Mouse (Mus musculus) limb, embryonic 12.5 days (tissue): ENCODE results near the gene 4930512M02Rik. TPM values are rescaled to one million over a fixed set of nuclear protein-coding genes. Genes with fewer than 3 reads are reported as not detected.

Experiments
- ATAC-seq: fragments of 200-750 bp; cut with Nextera tagmentation; 2 replicates; pipeline ENCODE4 v1.8.0; 2017; ENCODE audit warnings: low read depth, moderate TSS enrichment; ENCODE audit not compliant: insufficient number of reproducible peaks, insufficient read depth, low FRiP score, low TSS enrichment
- H3K27ac ChIP-seq: fragments of 300-500 bp; sonication (generic); 2 replicates; pipeline ENCODE4 v1.5.1; 2016; ENCODE audit warnings: mild to moderate bottlenecking, moderate library complexity
- H3K27me3 ChIP-seq: fragments of 300-500 bp; sonication (generic); 2 replicates; pipeline ENCODE4 v1.6.1; 2016; ENCODE audit warnings: mild to moderate bottlenecking, moderate library complexity
- H3K36me3 ChIP-seq: fragments of 300-500 bp; sonication (generic); 2 replicates; pipeline ENCODE4 v1.6.1; 2016; ENCODE audit warnings: mild to moderate bottlenecking, moderate library complexity
- H3K4me1 ChIP-seq: fragments of 300-500 bp; sonication (generic); replicated peaks from 2 replicates; pipeline ENCODE4 v1.6.1; 2016
- H3K4me2 ChIP-seq: fragments of 300-500 bp; sonication (generic); 2 replicates; pipeline ENCODE4 v1.6.1; 2016; ENCODE audit warnings: mild to moderate bottlenecking, moderate library complexity
- H3K4me3 ChIP-seq: fragments of 300-500 bp; sonication (generic); replicated peaks from 2 replicates; pipeline ENCODE4 v1.5.1; 2016; ENCODE audit warnings: mild to moderate bottlenecking
- H3K9ac ChIP-seq: fragments of 300-500 bp; sonication (generic); replicated peaks from 2 replicates; pipeline ENCODE4 v1.6.1; 2016; ENCODE audit warnings: mild to moderate bottlenecking, moderate library complexity
- H3K9me3 ChIP-seq: fragments of 300-500 bp; sonication (generic); 2 replicates; pipeline ENCODE4 v1.6.1; 2016; ENCODE audit warnings: mild to moderate bottlenecking, moderate library complexity
- WGBS: fragments of 180-500 bp; shearing (Covaris S2); methylation state at CpG from one replicate; pipeline ENCODE4 v1.1.7; 2016; 5-methylcytosine and 5-hydroxymethylcytosine counted together
- polyA plus RNA-seq: library from polyadenylated mRNA; unstranded; fragments of >200 nt; fragmentation: Nextera tagmentation; extraction: Ambion mirVana; gene quantifications from 2 replicates; pipeline ENCODE4 v1.2.1, GENCODE M21; 2016

The 4930512M02Rik gene
- polyA plus RNA-seq, 1 experiment from 2014 or later: not detected

DNA sequence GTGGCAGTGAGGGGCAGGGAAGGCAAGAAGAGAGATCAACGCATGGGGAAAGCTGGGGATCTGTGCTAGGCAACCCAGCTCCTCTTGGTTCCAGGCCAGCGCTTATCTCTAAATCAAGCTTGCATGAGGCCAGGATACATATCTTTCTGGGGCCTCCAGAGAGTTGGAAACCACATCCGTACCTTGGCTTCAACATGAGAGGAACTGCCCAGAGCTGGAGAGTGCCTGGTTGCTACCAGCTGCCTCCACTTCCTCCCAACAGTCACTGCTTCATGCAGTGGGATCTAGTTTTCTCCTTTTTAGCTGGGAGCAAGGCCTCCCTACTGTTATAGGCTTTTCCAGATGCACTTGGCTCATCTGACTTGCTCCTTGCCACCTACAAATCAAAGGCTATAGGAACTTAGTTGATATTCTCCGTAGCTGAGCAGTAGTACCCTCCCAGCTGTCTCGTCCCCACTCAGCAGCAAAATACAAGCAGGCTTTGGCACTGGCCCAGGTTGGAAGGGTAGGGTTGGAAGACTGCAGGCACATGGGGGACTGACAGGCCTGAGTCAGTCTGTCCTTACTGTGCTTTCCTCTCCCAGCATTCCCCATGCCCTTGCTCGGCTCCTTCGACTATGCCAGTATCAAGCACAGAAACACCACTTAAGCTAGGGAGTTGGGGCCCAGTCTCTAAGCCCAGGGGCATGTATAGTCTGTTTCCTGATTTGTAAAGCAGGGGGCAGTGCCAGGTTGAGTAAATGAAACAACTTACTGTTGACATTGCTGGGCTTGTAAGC lies 63.2 kb downstream of the 4930512M02Rik start:
- no peak for ATAC-seq
- H3K4me1 ChIP-seq: no peaks in the 10 kb centered on the region
- H3K9ac ChIP-seq: no peak overlapping the region
- no peaks in the 10 kb centered on the region for H3K9me3 ChIP-seq
- H3K27me3 ChIP-seq: no peaks in the 10 kb centered on the region
- no peak overlapping the region for H3K4me3 ChIP-seq
- H3K27ac ChIP-seq: no peak overlapping the region
- H3K4me2 ChIP-seq: no peak overlapping the region
- 83% methylated on average over 7 of the region's 7 CpGs for WGBS
- H3K36me3 ChIP-seq: no peaks in the 10 kb centered on the region

DNA sequence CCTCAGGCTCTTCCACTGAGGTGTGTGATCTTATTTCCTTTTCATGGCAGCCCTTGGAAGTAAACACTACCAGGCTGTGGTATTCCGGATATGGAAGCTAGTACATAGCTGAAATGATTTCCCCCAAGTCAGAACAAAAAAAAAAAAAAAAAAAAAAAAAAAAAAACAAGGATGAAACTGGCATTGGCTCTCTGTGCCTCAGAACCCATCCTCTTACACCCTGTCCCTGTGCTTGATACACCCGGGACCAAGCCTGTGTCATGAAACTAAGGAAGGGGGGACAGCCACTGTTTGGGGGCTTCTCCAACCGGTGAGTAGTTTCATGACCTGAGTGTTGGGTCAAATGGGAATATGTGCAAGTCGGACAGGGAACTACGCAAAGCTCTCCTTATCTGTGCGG lies 66.5 kb downstream of the 4930512M02Rik start:
- Histone ChIP-seq H3K4me3 (no peak overlapping the region), H3K4me1 (no peaks in the 10 kb centered on the region), H3K36me3 (no peaks in the 10 kb centered on the region), H3K9me3 (no peaks in the 10 kb centered on the region), H3K27ac (no peak overlapping the region), H3K9ac (no peak overlapping the region), H3K4me2 (no peak overlapping the region), H3K27me3 (peaks cover 4% of the 10 kb centered on the region; the same call in 1 of the 2 replicates)
- ATAC-seq: no peak
- 90% methylated on average over 6 of the region's 6 CpGs for whole genome bisulfite sequencing

DNA sequence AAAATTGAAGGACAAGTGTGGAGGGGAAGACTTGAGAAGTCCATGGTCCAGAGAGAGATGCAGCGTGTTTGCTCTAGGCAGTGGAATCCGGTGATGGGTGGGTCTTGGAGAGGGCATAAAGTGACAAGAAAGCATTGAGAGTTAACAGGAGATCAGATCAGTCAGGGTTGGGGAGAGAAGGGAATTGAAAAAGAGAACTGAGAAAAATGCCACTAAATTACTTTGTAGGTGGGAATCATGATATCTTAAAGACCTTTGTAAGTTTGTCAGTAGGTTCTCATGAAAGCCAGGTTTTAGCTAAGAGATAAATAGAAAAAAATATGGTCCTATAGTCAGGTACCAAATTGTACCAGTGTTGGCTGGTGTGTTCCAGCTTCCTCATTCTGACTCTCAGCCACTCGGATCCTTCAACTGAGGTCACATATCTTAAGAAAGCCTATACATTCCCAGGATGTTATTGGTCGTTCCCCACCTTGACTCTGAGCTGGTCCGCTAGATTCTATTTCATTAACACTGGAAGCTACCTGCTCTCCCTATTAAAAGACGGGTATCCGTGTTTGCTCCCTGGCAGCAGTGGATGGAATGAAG lies 68.4 kb downstream of the 4930512M02Rik start:
- no peak overlapping the region for H3K4me2 ChIP-seq
- no peak for ATAC-seq
- H3K4me1 ChIP-seq: no peaks in the 10 kb centered on the region
- no peak overlapping the region for H3K9ac ChIP-seq
- H3K27me3 ChIP-seq: peaks cover 4% of the 10 kb centered on the region; the same call in 1 of the 2 replicates
- H3K36me3 ChIP-seq: no peaks in the 10 kb centered on the region
- 88% methylated on average over 7 of the region's 7 CpGs for WGBS
- H3K27ac ChIP-seq: no peak overlapping the region
- no peaks in the 10 kb centered on the region for H3K9me3 ChIP-seq
- H3K4me3 ChIP-seq: no peak overlapping the region

DNA sequence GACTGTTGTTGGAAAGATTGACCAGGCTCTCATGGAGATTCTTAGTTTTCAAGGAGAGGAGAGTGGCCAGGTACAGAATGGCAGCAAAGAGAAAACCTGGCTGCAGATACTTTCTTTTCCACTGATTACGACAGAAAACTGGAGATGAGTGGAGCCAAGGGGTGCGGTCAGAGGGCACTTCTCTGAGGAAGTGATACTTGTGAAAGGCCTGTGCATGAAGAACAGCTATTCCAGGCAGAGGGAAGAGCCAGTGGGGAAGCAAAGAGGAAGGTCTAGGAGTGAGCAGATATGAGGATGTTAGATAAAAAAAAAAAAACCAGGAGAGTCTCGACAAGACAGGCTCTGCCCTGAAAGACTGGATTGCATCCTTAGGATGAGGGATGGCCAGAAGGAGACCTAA lies 69.0 kb downstream of the 4930512M02Rik start:
- Histone ChIP-seq H3K9ac (no peak overlapping the region), H3K36me3 (no peaks in the 10 kb centered on the region), H3K4me1 (no peaks in the 10 kb centered on the region), H3K27me3 (peaks cover 4% of the 10 kb centered on the region; the same call in 1 of the 2 replicates), H3K4me3 (no peak overlapping the region), H3K27ac (no peak overlapping the region), H3K9me3 (no peaks in the 10 kb centered on the region), H3K4me2 (no peak overlapping the region)
- no peak for ATAC-seq
- 80% methylated on average over 3 of the region's 3 CpGs for WGBS

DNA sequence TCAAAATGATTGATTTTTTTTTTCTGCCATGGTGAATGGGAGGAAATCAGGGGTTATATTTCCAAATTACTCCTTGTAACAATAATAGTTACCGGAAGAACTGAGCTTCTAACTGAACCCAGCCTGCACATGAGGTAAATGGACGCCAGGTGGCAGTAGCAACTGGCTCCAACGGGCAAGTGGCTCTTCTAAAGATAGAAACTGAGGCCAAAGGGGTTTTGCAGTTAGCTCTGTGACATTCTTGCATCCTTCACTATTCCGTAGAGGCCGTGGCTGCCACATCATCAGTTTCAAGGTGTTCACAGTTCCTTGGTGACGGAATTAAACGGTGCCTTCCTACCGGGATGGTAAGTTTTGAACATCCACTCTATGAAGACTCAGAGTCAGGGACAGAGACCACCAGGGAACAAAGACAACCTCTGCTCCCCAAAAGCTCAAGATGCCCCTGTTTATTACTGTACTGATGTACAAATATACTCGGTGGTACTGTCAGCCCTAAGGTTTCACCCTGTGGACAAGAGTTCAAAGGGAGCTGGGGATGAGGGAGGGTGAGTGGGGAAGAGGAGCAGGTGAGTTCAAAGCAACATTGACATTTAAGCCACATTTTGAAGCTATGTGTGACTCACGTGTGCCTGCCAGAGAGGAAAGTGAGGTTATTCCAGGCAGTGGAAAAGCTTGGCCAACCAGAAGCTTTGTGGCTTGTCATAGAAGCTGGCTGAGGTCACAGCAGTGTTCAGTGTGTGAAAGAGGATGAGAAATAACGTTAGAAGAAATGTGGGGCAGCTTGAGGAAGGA lies 70.3 kb downstream of the 4930512M02Rik start:
- Histone ChIP-seq H3K27me3 (peaks cover 4% of the 10 kb centered on the region; the same call in 1 of the 2 replicates), H3K4me2 (no peak overlapping the region), H3K36me3 (no peaks in the 10 kb centered on the region), H3K4me3 (no peak overlapping the region), H3K27ac (no peak overlapping the region), H3K4me1 (no peaks in the 10 kb centered on the region), H3K9ac (no peak overlapping the region), H3K9me3 (no peaks in the 10 kb centered on the region)
- ATAC-seq: no peak
- 47% methylated on average over 11 of the region's 11 CpGs for WGBS

DNA sequence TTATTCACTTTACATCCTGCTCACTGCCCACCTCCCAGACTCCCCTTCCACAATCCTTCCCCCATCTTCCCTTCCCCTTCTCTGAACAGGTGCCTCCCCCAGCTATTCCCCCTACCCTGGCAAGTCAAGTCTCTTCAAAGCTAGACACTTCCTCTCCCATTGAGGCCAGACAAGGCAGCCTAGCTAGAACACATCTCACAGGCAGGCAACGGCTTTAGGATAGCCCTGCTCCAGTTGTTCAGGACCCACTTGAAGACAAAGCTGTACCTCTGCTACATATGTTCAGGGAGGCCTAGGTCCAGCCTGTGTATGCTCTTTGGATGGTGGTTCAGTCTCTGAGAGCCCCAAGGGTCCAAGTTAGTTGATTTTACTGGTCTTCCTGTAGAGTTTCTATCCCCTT lies 71.4 kb downstream of the 4930512M02Rik start:
- Histone ChIP-seq H3K4me2 (no peak overlapping the region), H3K9ac (no peak overlapping the region), H3K36me3 (no peaks in the 10 kb centered on the region), H3K27ac (no peak overlapping the region), H3K4me3 (no peak overlapping the region), H3K27me3 (peaks cover 4% of the 10 kb centered on the region; the same call in 1 of the 2 replicates), H3K9me3 (no peaks in the 10 kb centered on the region), H3K4me1 (no peaks in the 10 kb centered on the region)
- 75% methylated on average over 1 of the region's 1 CpGs for WGBS
- no peak for ATAC-seq

DNA sequence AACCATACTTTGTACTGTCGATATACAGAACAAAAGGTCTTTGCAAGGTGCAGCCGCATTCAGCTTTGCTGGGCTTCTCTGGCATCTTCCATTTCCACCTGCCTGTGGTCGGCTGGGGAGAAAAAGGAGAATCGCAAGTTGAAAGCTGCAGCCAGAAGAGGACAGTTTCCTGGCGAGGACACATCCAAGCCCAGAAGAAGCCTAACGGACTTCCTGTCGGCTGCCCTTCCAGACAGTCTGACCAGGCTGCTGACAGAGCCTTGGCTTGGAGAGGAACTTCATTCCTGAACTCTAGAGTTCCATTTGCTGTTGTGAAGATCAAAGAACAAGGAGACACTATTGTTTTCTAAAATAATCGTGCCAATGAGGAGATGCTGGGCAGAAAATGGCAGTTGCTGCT lies 72.1 kb downstream of the 4930512M02Rik start:
- Histone ChIP-seq H3K9ac (no peak overlapping the region), H3K4me2 (no peak overlapping the region), H3K4me1 (no peaks in the 10 kb centered on the region), H3K27ac (no peak overlapping the region), H3K4me3 (no peak overlapping the region), H3K27me3 (peaks cover 4% of the 10 kb centered on the region; the same call in 1 of the 2 replicates), H3K9me3 (no peaks in the 10 kb centered on the region), H3K36me3 (no peaks in the 10 kb centered on the region)
- no peak for ATAC-seq
- WGBS: 74% methylated on average over 8 of the region's 8 CpGs

DNA sequence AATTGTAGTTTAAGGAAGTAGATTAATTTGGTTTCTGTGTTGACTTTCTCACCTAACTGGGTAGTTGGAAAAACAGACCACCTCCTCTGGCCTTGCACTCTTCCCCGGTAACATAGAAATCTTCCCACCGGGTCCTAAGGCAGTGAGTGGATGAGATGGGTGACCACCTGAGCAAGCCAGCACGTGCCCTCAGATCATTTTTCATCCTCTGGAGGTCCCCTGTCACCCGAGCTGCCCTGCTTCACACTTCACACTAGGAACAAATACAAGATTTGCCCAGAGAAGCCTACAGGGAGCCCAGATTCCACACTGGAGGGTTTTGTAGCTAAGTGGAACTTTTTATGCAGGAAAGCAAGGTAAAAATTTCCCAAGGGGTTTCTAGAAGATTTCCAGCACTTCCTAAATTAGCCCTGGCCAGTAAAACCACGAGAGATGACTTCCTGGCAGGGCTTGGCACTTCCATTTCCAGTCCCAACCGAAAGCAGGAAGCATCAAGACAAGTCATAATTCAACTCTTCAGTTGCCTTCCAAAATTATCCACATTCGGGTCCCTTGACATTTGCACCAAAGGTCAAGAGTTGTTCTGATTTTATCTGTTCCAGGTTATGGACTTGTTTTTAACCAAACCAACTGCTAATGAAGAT lies 79.9 kb downstream of the 4930512M02Rik start:
- Histone ChIP-seq H3K27me3 (no peaks in the 10 kb centered on the region), H3K4me1 (no peaks in the 10 kb centered on the region), H3K9me3 (no peaks in the 10 kb centered on the region), H3K4me2 (no peak overlapping the region), H3K4me3 (no peak overlapping the region), H3K36me3 (no peaks in the 10 kb centered on the region), H3K9ac (no peak overlapping the region), H3K27ac (no peak overlapping the region)
- ATAC-seq: no peak
- WGBS: 68% methylated on average over 7 of the region's 7 CpGs

DNA sequence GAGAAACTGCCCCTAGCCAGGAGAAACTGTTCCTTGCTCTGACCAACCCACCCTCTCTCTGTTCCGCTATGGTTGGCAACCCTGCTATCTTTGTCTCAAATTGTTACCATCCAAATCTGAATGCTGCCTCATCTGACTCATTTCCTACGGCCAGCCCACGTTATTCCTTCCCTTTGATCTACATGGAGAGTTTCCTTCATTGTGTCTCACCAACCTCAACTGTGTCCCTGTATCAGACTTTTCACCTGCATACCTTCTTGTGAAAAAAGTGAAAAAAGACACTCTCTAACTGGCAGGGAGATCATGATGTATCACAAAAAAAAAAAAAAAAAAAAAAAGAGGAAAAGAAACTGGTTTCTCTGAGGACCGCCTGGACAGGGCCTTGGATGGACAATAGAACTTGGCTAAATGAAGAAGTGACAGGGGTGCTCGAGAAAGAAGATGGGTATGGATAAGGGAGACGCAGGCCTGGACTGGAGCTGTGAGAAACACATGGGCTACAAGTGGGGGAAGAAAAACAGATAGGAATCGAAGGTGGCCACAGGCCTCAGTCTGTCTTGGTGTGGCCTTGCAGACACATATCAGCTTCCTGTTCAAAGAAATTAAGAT lies 80.6 kb downstream of the 4930512M02Rik start:
- Histone ChIP-seq H3K4me1 (no peaks in the 10 kb centered on the region), H3K4me3 (no peak overlapping the region), H3K27me3 (no peaks in the 10 kb centered on the region), H3K36me3 (no peaks in the 10 kb centered on the region), H3K4me2 (no peak overlapping the region), H3K9me3 (no peaks in the 10 kb centered on the region), H3K27ac (no peak overlapping the region), H3K9ac (no peak overlapping the region)
- 81% methylated on average over 7 of the region's 7 CpGs for WGBS
- ATAC-seq: no peak

DNA sequence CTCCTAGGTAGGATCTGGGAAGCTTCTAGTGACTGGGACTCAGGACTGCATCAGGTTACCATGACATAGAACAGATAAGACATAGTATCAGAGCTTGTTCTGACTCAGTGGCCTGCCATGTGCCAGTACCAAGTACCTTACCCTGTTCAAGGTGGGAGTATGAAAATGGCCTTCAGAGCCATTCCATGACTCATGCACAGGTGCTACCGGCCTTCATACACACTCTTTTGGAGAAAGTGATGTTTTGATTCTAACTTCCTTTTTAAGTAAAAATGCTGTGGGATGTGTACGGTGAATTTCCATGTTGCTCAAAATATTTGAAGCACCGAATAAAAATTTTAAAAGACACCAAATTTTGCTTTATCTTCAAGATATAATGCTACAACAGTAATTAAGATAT lies 81.7 kb downstream of the 4930512M02Rik start:
- Histone ChIP-seq H3K27me3 (no peaks in the 10 kb centered on the region), H3K4me2 (no peak overlapping the region), H3K9ac (no peak overlapping the region), H3K9me3 (no peaks in the 10 kb centered on the region), H3K27ac (no peak overlapping the region), H3K4me1 (no peaks in the 10 kb centered on the region), H3K4me3 (no peak overlapping the region), H3K36me3 (no peaks in the 10 kb centered on the region)
- 90% methylated on average over 3 of the region's 3 CpGs for WGBS
- ATAC-seq: no peak
